Mouse (Mus musculus) embryonic facial prominence, embryonic 12.5 days (tissue): ENCODE results near the gene Dusp9. TPM values are rescaled to one million over a fixed set of nuclear protein-coding genes. Genes with fewer than 3 reads are reported as not detected.

ENCODE experiments used
- polyA plus RNA-seq: library from polyadenylated mRNA; unstranded; fragments of >200 nt; fragmentation: Nextera tagmentation; extraction: Ambion mirVana; gene quantifications from 2 replicates; pipeline ENCODE4 v1.2.1, GENCODE M21; 2016

The Dusp9 gene
- polyA plus RNA-seq, 1 experiment from 2014 or later = 23.7 TPM

Other genes with a start within 250 kb of the Dusp9 start
- not detected in 2 replicates for gene Gm18336, start 240.7 kb upstream of the Dusp9 start, polyA plus RNA-seq
- 0.19 and 0.29 TPM in 2 replicates for gene Zfp92, start 228.3 kb upstream of the Dusp9 start, polyA plus RNA-seq
- gene Trex2, start 204.1 kb upstream of the Dusp9 start, polyA plus RNA-seq = not detected in 2 replicates
- 81.1 and 85.4 TPM in 2 replicates for gene Haus7, start 180.4 kb upstream of the Dusp9 start, polyA plus RNA-seq
- gene Bgn, start 155.8 kb upstream of the Dusp9 start, polyA plus RNA-seq = 43.0 and 46.6 TPM in 2 replicates
- 0.69 and 0.73 TPM in 2 replicates for gene Atp2b3, start 136.3 kb upstream of the Dusp9 start, polyA plus RNA-seq
- gene Pnck, start 20.7 kb downstream of the Dusp9 start, polyA plus RNA-seq = 13.1 and 13.5 TPM in 2 replicates
- 8.3 and 9.0 TPM in 2 replicates for gene Slc6a8, start 33.7 kb downstream of the Dusp9 start, polyA plus RNA-seq
- 164 and 171 TPM in 2 replicates for gene Bcap31, start 76.8 kb downstream of the Dusp9 start, polyA plus RNA-seq
- 14.9 and 15.1 TPM in 2 replicates for gene Abcd1, start 77.2 kb downstream of the Dusp9 start, polyA plus RNA-seq
- 0.24 and 0.29 TPM in 2 replicates for gene Plxnb3, start 117.7 kb downstream of the Dusp9 start, polyA plus RNA-seq
- 5.6 and 9.6 TPM in 2 replicates for gene Srpk3, start 135.0 kb downstream of the Dusp9 start, polyA plus RNA-seq
- gene Idh3g, start 147.5 kb downstream of the Dusp9 start, polyA plus RNA-seq = 161 and 172 TPM in 2 replicates
- gene Ssr4, start 147.6 kb downstream of the Dusp9 start, polyA plus RNA-seq = 140 and 143 TPM in 2 replicates
- gene Pdzd4, start 185.6 kb downstream of the Dusp9 start, polyA plus RNA-seq = 1.7 and 2.1 TPM in 2 replicates